Mouse (Mus musculus): ENCODE results near the gene Mmp8.

GRCm38 (mm10) chr9:7567376-7567775, 9.1 kb downstream of the Mmp8 start:
- TF ChIP-seq CTCF (IDR thresholded peaks at IDR 0.05): no peak
- TF ChIP-seq EP300 (IDR thresholded peaks at IDR 0.05): no peak
